Mouse (Mus musculus) cerebral cortex, adult 2 months (tissue): ENCODE data around the gene Zfp809.

Experiments
- WGBS: fragments of 180-500 bp; shearing (Covaris S2); methylation state at CpG from one replicate; pipeline ENCODE4 v1.1.7; 2018; 5-methylcytosine and 5-hydroxymethylcytosine counted together

Gene Zfp809

GRCm38 (mm10) chr9:22225581-22226388 is at the start of gene Zfp809:
Gene Zfp809 (plus strand): TSS chr9:22225714.
- WGBS = 1% methylated on average over 35 of the region's 35 CpGs

GRCm38 (mm10) chr9:22188025-22188611 is 37.4 kb upstream of the Zfp809 start, which contains the start of gene Zfp872:
Gene Zfp872 (plus strand): TSS chr9:22188090.
- WGBS = 20% methylated on average over 42 of the region's 43 CpGs

GRCm38 (mm10) chr9:22196412-22196811 is 29.1 kb upstream of the Zfp809 start:
- 59% methylated on average over 5 of the region's 5 CpGs for WGBS

GRCm38 (mm10) chr9:22213785-22214194 is 11.7 kb upstream of the Zfp809 start:
- 69% methylated on average over 2 of the region's 2 CpGs for WGBS

- 96% methylated on average over 2 of the region's 2 CpGs for WGBS
These were observed 11.0 kb upstream of the Zfp809 start for GRCm38 (mm10) chr9:22214549-22214948.

GRCm38 (mm10) chr9:22216705-22217104 is 8.8 kb upstream of the Zfp809 start:
- 52% methylated on average over 3 of the region's 3 CpGs for WGBS

GRCm38 (mm10) chr9:22217858-22218493 is 7.5 kb upstream of the Zfp809 start:
- 67% methylated on average over 8 of the region's 8 CpGs for WGBS

- WGBS = 98% methylated on average over 4 of the region's 4 CpGs
These were observed 1.4 kb upstream of the Zfp809 start for GRCm38 (mm10) chr9:22224066-22224465.

GRCm38 (mm10) chr9:22224536-22225503 is 694 bp upstream of the Zfp809 start:
- WGBS = 25% methylated on average over 17 of the region's 17 CpGs

- 58% methylated on average over 7 of the region's 7 CpGs for WGBS
These were observed 817 bp downstream of the Zfp809 start for GRCm38 (mm10) chr9:22226389-22226673.

- WGBS = 87% methylated on average over 15 of the region's 15 CpGs
These were observed 1.3 kb downstream of the Zfp809 start for GRCm38 (mm10) chr9:22226846-22227245.

- WGBS = 75% methylated on average over 7 of the region's 7 CpGs
These were observed 4.0 kb downstream of the Zfp809 start for GRCm38 (mm10) chr9:22229386-22230026.

- WGBS = 88% methylated on average over 3 of the region's 3 CpGs
These were observed 4.5 kb downstream of the Zfp809 start for GRCm38 (mm10) chr9:22230061-22230460.

GRCm38 (mm10) chr9:22240001-22240400 is 14.5 kb downstream of the Zfp809 start:
- 97% methylated on average over 4 of the region's 4 CpGs for WGBS

- 89% methylated on average over 2 of the region's 2 CpGs for WGBS
These were observed 18.7 kb downstream of the Zfp809 start for GRCm38 (mm10) chr9:22244242-22244641.

- WGBS = 91% methylated on average over 4 of the region's 4 CpGs
These were observed 31.1 kb downstream of the Zfp809 start for GRCm38 (mm10) chr9:22256579-22256978.

- WGBS = 87% methylated on average over 8 of the region's 8 CpGs
These were observed 33.3 kb downstream of the Zfp809 start for GRCm38 (mm10) chr9:22258784-22259183.

- WGBS = 1% methylated on average over 35 of the region's 35 CpGs
These were observed 33.9 kb downstream of the Zfp809 start, which contains the start of gene Zfp599 for GRCm38 (mm10) chr9:22259184-22260091. Gene Zfp599 (minus strand): TSS chr9:22259895.

- 30% methylated on average over 3 of the region's 3 CpGs for WGBS
These were observed 34.5 kb downstream of the Zfp809 start for GRCm38 (mm10) chr9:22260092-22260422.

GRCm38 (mm10) chr9:22261594-22261993 is 36.1 kb downstream of the Zfp809 start:
- WGBS = 94% methylated on average over 1 of the region's 1 CpGs
